Mouse (Mus musculus) E14TG2a.4 (cell line): ENCODE measurements around the gene Ndufa3.
A peak's percentile ranks its signal among the peaks of the same experiment; 100 is the strongest.

ENCODE experiments used
- H3K27me3 ChIP-seq: 2 replicates; pipeline ENCODE4 v1.6.1; 2014; ENCODE audit warnings: low read length, control low read depth; ENCODE audit not compliant: insufficient read depth
- H3K36me3 ChIP-seq: 2 replicates; pipeline ENCODE4 v1.6.1; 2014; ENCODE audit warnings: low read length, control low read depth; ENCODE audit not compliant: insufficient read depth
- H3K4me1 ChIP-seq: replicated peaks from 2 replicates; pipeline ENCODE4 v1.6.1; 2014; ENCODE audit warnings: low read depth, low read length, control low read depth
- H3K4me3 ChIP-seq: replicated peaks from 2 replicates; pipeline ENCODE4 v1.5.1; 2014; ENCODE audit warnings: mild to moderate bottlenecking, low read length
- H3K9me3 ChIP-seq: 2 replicates; pipeline ENCODE4 v1.6.1; 2014; ENCODE audit warnings: low read length, control low read depth
- CTCF ChIP-seq: conservative IDR thresholded peaks from 2 replicates; pipeline ENCODE4 v1.5.1; 2014; ENCODE audit warnings: low read length
- NANOG ChIP-seq: IDR thresholded peaks from 2 replicates; pipeline ENCODE4 v1.6.1; 2014; ENCODE audit warnings: borderline replicate concordance, low read length, mixed read lengths
- POU5F1 ChIP-seq: IDR thresholded peaks from 2 replicates; pipeline ENCODE4 v1.6.1; 2014; ENCODE audit warnings: low read length, borderline replicate concordance

Gene Ndufa3

GRCm38 (mm10) chr7:3645488-3646025, 28.4 kb downstream of the Ndufa3 start:
- H3K9me3 ChIP-seq, result no peaks in the 10 kb centered on the region
- H3K27me3 ChIP-seq, result no peaks in the 10 kb centered on the region
- peaks cover 69% of the 10 kb centered on the region for H3K4me1 ChIP-seq
- no peak for TF ChIP-seq CTCF
- no peak for TF ChIP-seq NANOG
- no peak for TF ChIP-seq POU5F1
- H3K4me3 ChIP-seq, result peak overlapping the region; percentile 99
- peaks cover 65% of the 10 kb centered on the region for H3K36me3 ChIP-seq

- Histone ChIP-seq H3K27me3 (no peaks in the 10 kb centered on the region), H3K4me1 (peaks cover 75% of the 10 kb centered on the region), H3K9me3 (no peaks in the 10 kb centered on the region), H3K36me3 (peaks cover 65% of the 10 kb centered on the region), H3K4me3 (peak overlapping the region; percentile 99)
- TF ChIP-seq POU5F1 (no peak), NANOG (no peak), CTCF (no peak)
Measured at GRCm38 (mm10) chr7:3646188-3646587, 29.0 kb downstream of the Ndufa3 start.

GRCm38 (mm10) chr7:3646641-3647040, 29.5 kb downstream of the Ndufa3 start:
- H3K36me3 ChIP-seq, result peaks cover 65% of the 10 kb centered on the region
- TF ChIP-seq POU5F1 (no peak), NANOG (no peak), CTCF (no peak)
- peaks cover 74% of the 10 kb centered on the region for H3K4me1 ChIP-seq

GRCm38 (mm10) chr7:3656966-3657365, 39.8 kb downstream of the Ndufa3 start:
- Histone ChIP-seq H3K36me3 (peaks cover 100% of the 10 kb centered on the region), H3K27me3 (no peaks in the 10 kb centered on the region), H3K9me3 (no peaks in the 10 kb centered on the region), H3K4me1 (peaks cover 43% of the 10 kb centered on the region), H3K4me3 (no peak overlapping the region)
- TF ChIP-seq NANOG, result no peak
- no peak for TF ChIP-seq POU5F1
- no peak for TF ChIP-seq CTCF

More at GRCm38 (mm10) chr7:3646641-3647040, 29.5 kb downstream of the Ndufa3 start:
- Histone ChIP-seq H3K4me3 (peak overlapping the region; percentile 99), H3K9me3 (no peaks in the 10 kb centered on the region), H3K27me3 (no peaks in the 10 kb centered on the region)

- H3K27me3 ChIP-seq, result no peaks in the 10 kb centered on the region
- peaks cover 100% of the 10 kb centered on the region for H3K36me3 ChIP-seq
- peaks cover 42% of the 10 kb centered on the region for H3K4me1 ChIP-seq
- no peak overlapping the region for H3K4me3 ChIP-seq
- H3K9me3 ChIP-seq, result no peaks in the 10 kb centered on the region
- TF ChIP-seq NANOG (no peak), CTCF (no peak), POU5F1 (no peak)
Measured at GRCm38 (mm10) chr7:3658578-3658977, 41.4 kb downstream of the Ndufa3 start.

- peak overlapping the region; percentile 88 for H3K4me3 ChIP-seq
- H3K4me1 ChIP-seq, result peaks cover 49% of the 10 kb centered on the region
- H3K27me3 ChIP-seq, result no peaks in the 10 kb centered on the region
- no peak for TF ChIP-seq CTCF
- no peak for TF ChIP-seq NANOG
- TF ChIP-seq POU5F1, result no peak
- peaks cover 45% of the 10 kb centered on the region for H3K36me3 ChIP-seq
- H3K9me3 ChIP-seq, result no peaks in the 10 kb centered on the region
Measured at GRCm38 (mm10) chr7:3664524-3665214, 47.5 kb downstream of the Ndufa3 start.

GRCm38 (mm10) chr7:3665215-3666114, 48.3 kb downstream of the Ndufa3 start, which contains the start of gene Leng1:
Gene Leng1 (minus strand): TSS chr7:3665840.
- Histone ChIP-seq H3K4me3 (peak within 1 kb of the TSS; percentile 88), H3K9me3 (no peaks in the 10 kb centered on the region), H3K27me3 (no peaks in the 10 kb centered on the region), H3K4me1 (peaks cover 45% of the 10 kb centered on the region), H3K36me3 (peaks cover 37% of the 10 kb centered on the region)
- no peak for TF ChIP-seq CTCF
- TF ChIP-seq POU5F1, result no peak
- no peak for TF ChIP-seq NANOG

GRCm38 (mm10) chr7:3666921-3667391, 49.8 kb downstream of the Ndufa3 start:
- Histone ChIP-seq H3K36me3 (peaks cover 22% of the 10 kb centered on the region), H3K9me3 (no peaks in the 10 kb centered on the region), H3K4me1 (peaks cover 44% of the 10 kb centered on the region), H3K27me3 (no peaks in the 10 kb centered on the region), H3K4me3 (peak overlapping the region; percentile 43)
- TF ChIP-seq NANOG (no peak), POU5F1 (no peak)
